Comparison of ENCODE assay signal across 22 mouse cellular contexts in the genomic region with DNA sequence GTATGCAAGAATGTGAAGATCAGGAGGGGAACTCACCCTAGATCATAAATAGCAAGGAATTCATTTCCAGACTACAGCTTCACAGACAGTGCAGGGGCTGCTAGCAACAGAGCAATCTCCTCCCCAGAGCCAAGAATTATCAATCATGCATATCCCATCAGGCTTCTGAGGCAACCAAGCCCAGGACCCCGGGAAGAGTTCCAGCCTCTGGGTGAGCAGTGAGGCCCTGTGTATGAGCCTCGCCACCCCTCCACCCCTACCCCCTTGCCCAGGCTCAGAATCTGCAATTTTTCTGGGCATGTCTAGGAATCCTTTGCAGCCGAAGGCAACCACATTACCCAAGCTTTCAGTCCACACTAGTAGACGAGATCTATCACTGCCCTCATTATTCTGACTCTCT. TPM values are rescaled to one million over a fixed set of nuclear protein-coding genes. Genes with fewer than 3 reads are reported as not detected.
DNase-seq lines count a peak whose midpoint lies in the region; ATAC-seq and TF ChIP-seq lines count a peak whose summit lies in the region.
"Had no signal": no experiment of that assay in that cellular context is flagged by ENCODE, and none has a peak within 500 bp of the region (broad histone marks: within the 10 kb centered on the region; RNA-seq: fewer than 3 reads in every experiment).

No protein-coding gene starts in this region.

- no peaks in the 10 kb centered on the region for H3K27me3 ChIP-seq in cerebellum, adult 2 months (ENCODE audit: control insufficient read depth, insufficient read depth, low read length)
- H3K27me3 ChIP-seq in heart, embryonic 11.5 days (ENCODE audit: control insufficient read depth, insufficient read depth, low read length) = no peaks in the 10 kb centered on the region
- H3K27me3 ChIP-seq in embryonic facial prominence, embryonic 14.5 days (replicated peaks; ENCODE audit: control insufficient read depth, insufficient read depth, low read length) = no peaks in the 10 kb centered on the region
- H3K27me3 ChIP-seq: limb, embryonic 12.5 days had no signal

- no peaks in the 10 kb centered on the region for H3K36me3 ChIP-seq in heart, embryonic 11.5 days (ENCODE audit: control insufficient read depth, insufficient read depth, low read length)
- H3K36me3 ChIP-seq in embryonic facial prominence, embryonic 14.5 days (ENCODE audit: control insufficient read depth, insufficient read depth, low read length) = no peaks in the 10 kb centered on the region
- H3K36me3 ChIP-seq: G1E; limb, embryonic 12.5 days; liver, embryonic 12.5 days had no signal

- DNase-seq in cerebellum, adult 2 months = no peak
- no peak for DNase-seq in heart, postnatal 25 days (ENCODE audit: low spot score)
- peak; percentile 63 for DNase-seq in embryonic facial prominence, embryonic 14.5 days (ENCODE audit: low spot score)
- DNase-seq in heart, postnatal 10 days = peak; percentile 25 to 27
- no peak for DNase-seq in layer of hippocampus, postnatal 14 days (ENCODE audit: low spot score in 2 of 2)
- DNase-seq: kidney, adult 18-20 months; lung, embryonic 14.5 days; lung, postnatal 4 days; thymus, postnatal 25 days had no signal

- no peak for TF ChIP-seq POLR2A in cerebellum, adult 2 months (IDR thresholded peaks at IDR 0.05; ENCODE audit: borderline replicate concordance, insufficient read depth, low read length)

- H3K4me2 ChIP-seq in heart, embryonic 11.5 days = peak overlapping the region; percentile 34
- H3K4me2 ChIP-seq in embryonic facial prominence, embryonic 14.5 days (ENCODE audit: low read depth, low read length) = no peak overlapping the region
- H3K4me2 ChIP-seq: forebrain, embryonic 13.5 days; limb, embryonic 12.5 days; liver, embryonic 12.5 days; lung, embryonic 14.5 days; midbrain, embryonic 11.5 days had no signal

- H3K4me3 ChIP-seq in cerebellum, adult 2 months (replicated peaks; ENCODE audit: insufficient read depth, low read depth, low read length) = no peak overlapping the region
- H3K4me3 ChIP-seq in heart, embryonic 11.5 days (ENCODE audit: low read depth, low read length) = no peak overlapping the region
- no peak overlapping the region for H3K4me3 ChIP-seq in embryonic facial prominence, embryonic 14.5 days (ENCODE audit: low read depth, low read length)
- H3K4me3 ChIP-seq: forebrain, embryonic 13.5 days; limb, embryonic 12.5 days; liver, embryonic 12.5 days had no signal

- no peak for TF ChIP-seq CTCF in cerebellum, adult 2 months (IDR thresholded peaks at IDR 0.05; ENCODE audit: borderline replicate concordance, insufficient read depth, low read depth, low read length)

- no peak overlapping the region for H3K27ac ChIP-seq in cerebellum, adult 2 months (ENCODE audit: insufficient read depth, low read length)
- peak overlapping the region; percentile 91 for H3K27ac ChIP-seq in heart, embryonic 11.5 days (ENCODE audit: low read depth, low read length)
- H3K27ac ChIP-seq in embryonic facial prominence, embryonic 14.5 days (replicated peaks; ENCODE audit: low read depth, low read length) = peak overlapping the region; percentile 65
- H3K27ac ChIP-seq: forebrain, embryonic 13.5 days; kidney, postnatal 0 days; limb, embryonic 12.5 days; liver, embryonic 12.5 days had no signal

- intact Hi-C loops in heart, postnatal 25 days (cut with DNase I) = no loop called here
- intact Hi-C loops in heart, postnatal 10 days (cut with DNase I) = no loop called here

- WGBS in cerebellum, adult 2 months = 54% methylated on average over 4 of the region's 4 CpGs
- 71% methylated on average over 4 of the region's 4 CpGs for WGBS in heart, embryonic 11.5 days (ENCODE audit: insufficient replicate concordance)
- WGBS in embryonic facial prominence, embryonic 14.5 days = 65% methylated on average over 4 of the region's 4 CpGs

- H3K4me1 ChIP-seq in cerebellum, adult 2 months (ENCODE audit: control insufficient read depth, insufficient read depth, low read length) = peaks cover 21% of the 10 kb centered on the region
- peaks cover 59% of the 10 kb centered on the region for H3K4me1 ChIP-seq in heart, embryonic 11.5 days (ENCODE audit: control insufficient read depth, insufficient read depth, low read length)
- peaks cover 11% of the 10 kb centered on the region; the same call in 1 of the 2 replicates for H3K4me1 ChIP-seq in embryonic facial prominence, embryonic 14.5 days (ENCODE audit: control insufficient read depth, insufficient read depth, low read length)
- H3K4me1 ChIP-seq: liver, embryonic 12.5 days had no signal

- peak; percentile 8; the same call in 1 of the 2 replicates for ATAC-seq in cerebellum, adult (ENCODE audit: insufficient number of reproducible peaks, low FRiP score, low TSS enrichment)
- ATAC-seq in heart, embryonic 11.5 days (replicated peaks; ENCODE audit: insufficient number of reproducible peaks, low FRiP score, low TSS enrichment) = no peak
- ATAC-seq in embryonic facial prominence, embryonic 14.5 days (ENCODE audit: low read depth) = no peak
- ATAC-seq: forebrain, embryonic 13.5 days; liver, embryonic 12.5 days had no signal

- H3K9ac ChIP-seq in heart, embryonic 11.5 days (ENCODE audit: low read depth, low read length) = peak overlapping the region; percentile 44; the same call in 1 of the 2 replicates
- no peak overlapping the region for H3K9ac ChIP-seq in embryonic facial prominence, embryonic 14.5 days (ENCODE audit: low read depth, low read length)
- H3K9ac ChIP-seq: forebrain, embryonic 13.5 days; limb, embryonic 12.5 days; liver, embryonic 12.5 days; lung, embryonic 14.5 days had no signal

- H3K9me3 ChIP-seq in heart, embryonic 11.5 days (replicated peaks; ENCODE audit: control insufficient read depth, low read length) = no peaks in the 10 kb centered on the region
- H3K9me3 ChIP-seq in embryonic facial prominence, embryonic 14.5 days (ENCODE audit: control insufficient read depth, low read length) = no peaks in the 10 kb centered on the region
- H3K9me3 ChIP-seq: forebrain, embryonic 13.5 days; G1E; liver, embryonic 12.5 days had no signal

RNA-seq across cellular contexts. Expression of gene Apol6, which starts 22.7 kb away (rescaled TPM):
- 0.30 and 0.49 TPM in 2 replicates for polyA plus RNA-seq in cerebellum, adult 2 months (2012; rRNA removed)
- 0.16 and 0.52 TPM in 2 replicates for polyA plus RNA-seq in heart, embryonic 11.5 days (2014; fragmentation: Nextera tagmentation; extraction: Ambion mirVana)
- total RNA-seq in heart, postnatal 25 days (2021) = under 1 TPM; 0.67 to 0.86 TPM
- polyA plus RNA-seq in embryonic facial prominence, embryonic 14.5 days (2014; fragmentation: Nextera tagmentation; extraction: Ambion mirVana) = 0.21 TPM in 2 replicates
- total RNA-seq in heart, postnatal 10 days (2021) = 1 to 10 TPM; 1.6 to 1.7 TPM
- under 1 TPM in 1 of 2 experiments, not detected in 1; 0.25 TPM for total RNA-seq in layer of hippocampus, postnatal 14 days (2021)
- total RNA-seq: layer of hippocampus, postnatal 25 days had no signal
- polyA plus RNA-seq: forebrain, embryonic 13.5 days; G1E; hindbrain, embryonic 11.5 days; limb, embryonic 12.5 days; midbrain, embryonic 11.5 days; neural tube, embryonic 11.5 days had no signal

RNA-seq across cellular contexts. Expression of gene Mb, which starts 28.6 kb away (rescaled TPM):
- polyA plus RNA-seq in cerebellum, adult 2 months (2012; rRNA removed) = 0.59 and 0.93 TPM in 2 replicates
- polyA plus RNA-seq in heart, embryonic 11.5 days (2014; fragmentation: Nextera tagmentation; extraction: Ambion mirVana) = 138 and 139 TPM in 2 replicates
- total RNA-seq in heart, postnatal 25 days (2021) = over 10,000 TPM; 17,245 to 18,320 TPM
- 12.9 and 13.9 TPM in 2 replicates for polyA plus RNA-seq in embryonic facial prominence, embryonic 14.5 days (2014; fragmentation: Nextera tagmentation; extraction: Ambion mirVana)
- over 10,000 TPM in 1 of 2 experiments, 1,000 to 10,000 TPM in 1; 9,939 to 10,365 TPM for total RNA-seq in heart, postnatal 10 days (2021)
- total RNA-seq in layer of hippocampus, postnatal 14 days (2021) = under 1 TPM in 1 of 2 experiments, not detected in 1; 0.90 TPM
- total RNA-seq: G1E; left cerebral cortex, postnatal 10 days had no signal
- polyA plus RNA-seq: forebrain, embryonic 13.5 days; G1E; midbrain, embryonic 11.5 days; small intestine, adult 2 months had no signal

Comparison
In these comparisons a context has a peak if more than half of its experiments do, and no peak if none do; other contexts are left out.
1. DNase-seq: peak in embryonic facial prominence, embryonic 14.5 days (single experiment) and heart, postnatal 10 days (2 of 2); none in cerebellum, adult 2 months (0 of 2), heart, postnatal 25 days (single experiment) and layer of hippocampus, postnatal 14 days (0 of 2).
2. RNA of gene Mb, which starts 28.6 kb away (total RNA-seq): 17,245 to 18,320 TPM in heart, postnatal 25 days and 9,939 to 10,365 TPM in heart, postnatal 10 days; 0.90 TPM in layer of hippocampus, postnatal 14 days; every median in the first group is over 1,000 times any median in the second.